Mouse (Mus musculus) kidney, adult 11 months (tissue): ENCODE measurements around the gene Exosc7.

Experiments used
- DNase-seq: peaks from one replicate; pipeline ENCODE4 v3.0.0; 2022

Gene Exosc7

DNA sequence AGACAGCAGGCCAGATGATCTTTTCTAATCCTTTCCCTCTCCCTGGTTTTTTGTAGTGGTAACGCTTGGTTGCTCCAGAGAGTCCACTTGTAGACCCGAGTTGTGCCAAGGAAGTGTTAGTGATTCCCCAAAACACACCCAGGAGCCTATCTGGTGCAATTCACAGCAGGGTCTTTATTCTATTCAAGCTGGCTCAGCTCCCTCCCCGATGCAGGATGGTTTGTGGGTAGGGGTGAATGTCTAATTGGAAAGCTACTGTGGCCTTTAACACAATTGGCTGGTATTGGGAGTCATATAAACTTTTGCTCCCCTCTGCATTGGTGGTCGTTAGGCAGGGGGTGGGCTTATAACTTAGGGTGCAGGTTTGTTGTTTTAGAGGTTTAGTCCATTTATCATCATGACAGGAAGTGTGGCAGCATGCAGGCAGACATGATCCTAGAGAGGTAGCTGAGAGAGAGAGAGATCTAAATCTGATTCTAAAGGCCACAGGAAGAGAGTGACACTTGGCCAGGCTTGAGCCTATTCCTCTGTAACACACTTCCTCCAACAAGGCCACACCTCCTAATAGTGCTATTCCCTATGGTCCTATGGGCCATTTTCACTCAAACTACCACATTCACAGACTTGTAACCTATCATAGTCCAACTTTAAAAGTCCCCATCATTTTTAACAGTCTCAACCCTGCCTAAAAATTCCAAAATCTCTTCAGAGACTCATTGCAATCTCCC lies 27.0 kb downstream of the Exosc7 start:
- DNase-seq, result no peak

DNA sequence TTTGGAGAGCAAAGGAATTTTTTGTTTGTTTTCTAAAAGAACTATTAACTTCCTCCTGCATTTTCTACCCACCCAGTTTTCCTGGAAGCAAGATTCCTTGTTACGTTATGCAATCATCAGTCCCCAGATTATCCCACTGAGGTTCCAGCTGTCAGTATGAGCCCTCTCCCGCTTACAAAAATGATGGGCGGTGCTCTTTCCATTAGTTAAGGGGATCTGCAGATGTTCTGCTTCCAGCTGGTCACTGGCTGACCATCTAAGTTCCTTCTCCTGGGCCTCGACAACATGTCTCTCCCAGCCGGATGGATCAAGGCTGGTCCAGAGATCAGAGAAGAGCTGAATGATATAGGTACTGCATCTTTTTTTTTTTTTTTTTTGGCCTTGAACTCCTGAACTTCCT lies 35.4 kb downstream of the Exosc7 start:
- DNase-seq, result no peak

DNA sequence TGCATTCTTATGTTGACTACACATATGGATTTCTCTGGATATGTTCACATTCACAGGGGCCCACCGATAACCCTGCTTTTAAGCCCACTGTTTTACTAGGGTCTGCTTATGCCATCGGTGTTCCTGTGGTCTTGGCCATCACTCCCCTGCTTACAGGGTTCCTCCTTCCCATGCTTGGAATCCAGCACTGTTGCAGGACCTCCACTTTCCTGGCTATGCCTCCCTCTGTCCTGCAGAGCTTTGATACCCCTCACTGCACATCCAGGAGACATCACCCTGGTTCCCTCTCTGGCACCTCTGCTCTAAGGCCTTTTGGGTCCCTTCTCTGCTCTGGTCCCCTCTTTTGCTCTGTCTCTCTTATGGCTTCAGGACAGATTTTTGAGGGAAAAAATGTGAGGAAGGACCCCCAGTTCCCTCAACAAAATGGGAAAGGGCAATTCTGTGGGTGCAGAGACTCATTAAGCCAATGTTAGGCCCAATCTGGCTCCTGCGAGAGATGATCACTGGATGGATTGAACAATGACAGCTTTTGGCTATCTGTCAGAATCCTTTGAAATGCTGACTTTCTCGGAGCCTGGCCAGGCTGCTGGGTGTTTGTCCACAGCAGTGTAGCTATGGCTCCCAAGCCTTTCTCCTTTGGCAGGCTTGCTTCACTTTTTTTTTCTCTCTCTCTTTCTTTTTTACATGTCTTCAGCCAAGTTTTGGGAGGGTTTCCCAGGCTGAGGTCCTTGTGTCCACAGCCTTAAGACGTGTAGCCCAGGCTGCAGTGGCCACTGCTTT lies 37.4 kb downstream of the Exosc7 start, which contains the start of gene Clec3b:
TSS of gene Clec3b (plus strand) at position 706 of the 780 bp plus-strand sequence.
- peak; percentile 31 for DNase-seq

DNA sequence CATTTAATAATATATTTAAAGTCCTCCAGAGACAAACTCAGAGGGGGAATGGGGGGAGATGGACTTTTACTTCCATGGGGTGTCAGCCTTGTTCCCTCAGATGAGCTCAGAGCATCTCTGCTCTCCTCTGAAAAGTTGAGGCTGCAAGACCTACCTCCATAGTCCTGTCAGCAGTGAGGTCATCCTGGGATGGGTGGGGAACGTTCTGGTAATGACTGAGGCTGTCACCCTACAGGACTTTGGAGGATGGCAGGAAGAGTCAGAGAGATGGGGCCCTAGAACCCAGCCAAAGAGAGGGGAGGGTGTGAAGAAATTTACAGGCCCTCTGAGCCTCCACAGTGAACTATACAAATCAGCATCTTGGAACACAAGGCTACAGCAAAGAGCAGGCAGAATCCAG lies 38.5 kb downstream of the Exosc7 start:
- DNase-seq, result no peak

DNA sequence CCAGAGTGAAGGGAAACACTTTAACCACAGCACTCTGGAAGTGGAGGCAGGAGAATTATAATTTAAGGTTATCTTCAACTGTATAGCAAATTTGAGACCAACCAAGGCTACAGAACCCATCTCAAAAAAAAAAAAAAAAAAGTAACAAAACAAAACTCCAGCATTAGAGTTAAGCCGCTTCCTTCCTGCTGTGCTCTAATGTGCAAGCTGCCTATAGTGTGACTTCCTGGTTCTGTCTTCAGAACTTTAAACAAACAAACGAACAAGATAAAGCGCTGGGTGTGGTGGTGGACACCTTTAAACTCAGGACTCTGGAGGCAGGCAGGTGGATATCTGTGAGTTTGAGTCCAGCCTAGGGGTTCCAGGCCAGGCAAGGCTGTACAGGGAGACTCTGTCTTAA lies 39.0 kb downstream of the Exosc7 start:
- DNase-seq, result no peak

DNA sequence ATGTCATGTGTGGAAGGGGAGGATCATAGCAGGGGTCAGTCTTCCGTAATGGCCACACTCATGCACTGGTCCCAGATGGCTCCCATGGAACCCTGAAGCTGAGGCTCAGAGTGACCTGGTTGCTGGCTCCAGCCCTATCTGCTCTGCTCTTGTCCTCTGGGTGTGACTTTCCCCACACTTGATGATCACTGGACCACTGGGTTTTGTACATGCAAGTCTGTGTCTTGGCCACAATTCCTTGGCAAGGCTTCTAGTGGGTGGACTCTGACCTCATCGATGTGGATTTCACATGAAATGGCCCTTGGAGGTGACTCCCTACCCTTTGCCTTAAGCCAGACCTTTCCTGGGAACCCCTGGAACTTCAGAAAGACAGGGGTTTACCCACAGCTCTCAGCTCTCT lies 40.1 kb downstream of the Exosc7 start:
- no peak for DNase-seq

DNA sequence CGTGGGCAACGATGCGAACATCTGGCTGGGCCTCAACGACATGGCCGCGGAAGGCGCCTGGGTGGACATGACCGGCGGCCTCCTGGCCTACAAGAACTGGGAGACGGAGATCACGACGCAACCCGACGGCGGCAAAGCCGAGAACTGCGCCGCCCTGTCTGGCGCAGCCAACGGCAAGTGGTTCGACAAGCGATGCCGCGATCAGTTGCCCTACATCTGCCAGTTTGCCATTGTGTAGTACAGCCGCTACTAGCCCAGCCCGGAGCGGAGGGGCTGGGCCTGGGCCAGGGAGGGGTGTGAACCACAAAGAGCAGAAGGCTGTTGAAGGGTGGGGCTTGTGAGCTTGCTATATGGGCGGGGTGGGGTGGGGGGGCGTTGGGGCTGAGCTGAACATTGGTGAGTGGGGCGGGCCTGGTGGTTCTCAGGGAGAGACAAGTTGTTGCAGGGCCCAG lies 43.9 kb downstream of the Exosc7 start:
- DNase-seq, result peak; percentile 45

DNA sequence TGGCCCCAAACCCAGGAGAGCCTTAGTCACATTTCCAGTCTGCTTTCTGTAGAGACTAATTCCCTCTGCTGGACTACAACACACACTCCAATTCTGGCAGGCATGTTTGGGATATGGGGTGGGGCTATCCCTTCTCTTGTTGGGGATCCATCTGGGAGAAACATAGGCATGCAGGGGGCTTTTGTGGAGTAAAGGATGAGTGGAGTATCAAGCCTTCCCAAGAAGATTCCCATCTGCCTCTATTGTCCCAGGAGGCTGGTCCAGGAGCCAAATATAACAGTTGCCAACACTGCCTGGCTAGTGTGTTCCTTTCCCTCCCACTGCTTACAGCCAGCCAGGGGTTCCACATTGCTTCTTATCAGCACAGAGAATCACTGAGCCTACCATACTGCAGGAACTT lies 44.7 kb downstream of the Exosc7 start:
- DNase-seq, result no peak

DNA sequence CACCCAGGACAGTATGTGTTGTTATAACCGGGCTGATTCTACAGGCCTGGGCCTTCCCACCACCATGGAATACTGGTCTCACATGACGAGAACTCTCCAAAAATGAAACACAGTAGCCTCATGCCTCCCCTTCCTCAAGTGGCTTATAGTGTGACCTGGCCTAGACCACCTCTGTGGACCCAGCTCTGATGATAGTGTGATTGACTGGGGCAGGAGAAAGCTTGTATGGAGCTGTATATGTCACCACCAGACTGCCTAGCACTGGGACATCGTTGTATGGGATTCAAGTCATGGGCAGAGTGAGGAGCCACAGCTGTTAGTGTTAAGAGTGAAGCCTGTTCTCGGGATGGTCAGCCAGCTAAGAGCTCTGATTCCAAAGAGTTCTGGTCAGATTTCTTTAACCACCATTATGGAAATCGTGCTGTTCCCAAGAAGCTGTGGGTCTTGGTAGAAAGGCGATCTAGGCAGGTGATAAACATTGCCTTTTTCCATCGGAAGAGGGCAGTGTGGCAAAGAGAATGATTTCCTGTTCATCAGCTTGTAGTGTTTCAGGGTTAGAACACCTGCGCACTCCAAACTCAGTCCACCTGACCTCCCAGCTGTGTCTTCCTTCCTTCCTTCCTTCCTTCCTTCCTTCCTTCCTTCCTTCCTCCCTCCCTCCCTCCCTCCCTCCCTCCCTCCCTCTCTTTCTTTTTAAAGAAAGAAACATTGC lies 45.3 kb downstream of the Exosc7 start:
- no peak for DNase-seq

DNA sequence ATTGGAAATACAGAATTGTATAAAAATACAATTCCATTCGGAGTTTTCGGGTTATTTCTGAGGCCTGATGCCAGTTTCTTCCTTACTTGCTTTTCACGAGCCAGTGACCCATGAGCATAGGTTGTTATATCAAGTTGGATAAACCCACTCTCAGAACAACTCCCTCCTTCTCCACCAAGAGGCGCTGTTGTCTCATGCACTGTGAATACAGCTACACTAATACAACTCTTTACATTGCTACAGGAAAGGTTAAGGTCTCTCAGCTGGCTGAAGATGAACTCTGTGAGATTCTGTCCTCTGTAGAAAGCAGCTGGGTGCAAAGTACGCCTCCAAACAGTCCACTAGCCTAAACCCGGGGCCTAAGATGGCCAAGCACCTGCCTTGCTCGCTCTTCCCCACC lies 46.3 kb downstream of the Exosc7 start:
- peak; percentile 56 for DNase-seq

DNA sequence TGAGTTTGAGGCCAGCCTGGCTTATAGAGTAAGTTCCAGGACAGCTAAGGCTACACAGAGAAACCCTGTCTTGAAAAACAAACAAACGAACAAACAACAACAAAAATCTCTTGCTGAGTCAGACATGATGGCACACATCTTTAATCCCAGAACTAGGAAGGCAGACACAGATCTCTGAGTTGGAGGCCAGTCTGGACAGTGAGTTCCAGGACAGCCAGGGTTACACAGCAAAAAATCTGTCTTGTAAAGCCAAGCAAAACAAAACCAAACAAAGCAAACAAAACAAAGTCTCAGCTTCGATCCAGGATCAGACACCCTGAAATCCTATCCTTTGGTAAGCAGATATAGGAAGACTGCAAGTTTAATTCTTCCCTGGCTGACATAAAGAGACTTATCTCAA lies 48.8 kb downstream of the Exosc7 start:
- DNase-seq, result no peak

DNA sequence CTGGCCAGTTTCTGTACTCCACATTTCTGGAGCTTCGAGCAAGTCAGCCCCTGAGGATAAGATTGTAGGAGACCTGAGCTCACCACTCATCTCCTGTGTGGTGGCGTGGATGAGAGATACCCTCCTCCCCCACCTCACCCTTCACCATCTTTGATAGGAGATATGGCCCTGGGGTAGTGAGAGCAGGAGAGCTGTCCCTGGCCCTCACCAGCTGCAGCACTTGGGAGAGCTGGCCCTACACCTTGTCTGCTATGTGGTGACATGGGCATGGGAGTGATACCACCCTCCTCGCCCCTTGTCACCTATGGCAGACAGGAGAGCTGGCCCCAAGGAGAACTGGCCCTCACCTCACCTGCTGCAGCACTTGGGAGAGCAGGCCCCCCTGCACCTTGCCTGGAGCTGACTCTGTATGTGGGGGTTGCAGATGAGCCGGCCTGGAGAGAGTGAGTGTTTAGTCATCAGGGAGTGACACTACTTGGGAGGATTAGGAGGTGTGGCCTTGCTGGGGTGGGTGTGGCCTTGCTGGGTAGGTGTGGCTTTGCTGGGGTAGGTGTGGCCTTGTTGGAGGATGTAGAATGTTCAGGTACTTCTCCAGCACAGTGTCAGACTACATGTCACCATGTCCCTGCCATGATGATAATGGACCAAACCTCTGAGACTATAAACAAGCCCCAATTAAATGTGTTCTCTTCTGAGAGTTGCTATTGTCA lies 50.1 kb downstream of the Exosc7 start:
- no peak for DNase-seq

DNA sequence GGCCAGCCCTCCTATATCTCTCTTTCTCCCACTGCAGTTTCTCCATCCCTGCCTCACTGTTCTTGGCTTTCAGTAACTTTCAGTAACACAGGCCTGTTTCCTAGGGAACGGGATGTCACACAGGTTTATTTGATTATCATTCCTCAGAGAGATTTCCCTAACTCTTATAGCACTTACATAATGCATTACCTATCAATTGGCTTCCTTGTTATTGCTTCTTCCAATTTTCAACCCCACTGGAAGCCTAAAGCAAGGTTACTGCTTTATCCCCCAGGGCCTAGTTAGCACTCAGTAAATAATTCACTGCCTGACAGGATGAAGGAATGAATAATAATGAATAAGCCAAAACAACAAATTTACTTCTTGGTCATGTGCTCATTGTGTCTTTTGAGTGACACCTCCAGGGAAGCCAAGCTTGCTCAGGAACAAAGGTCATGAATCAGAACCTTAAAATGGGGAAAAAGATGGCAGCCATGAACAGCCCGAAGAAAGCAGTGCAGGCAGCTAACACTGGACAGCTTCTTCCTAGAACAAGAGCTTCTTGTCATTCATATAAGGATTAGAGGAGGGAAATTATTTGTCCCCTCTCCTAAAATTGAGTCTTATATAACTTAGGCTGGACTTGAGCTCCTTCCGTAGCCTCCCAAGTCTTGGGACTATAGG lies 52.9 kb downstream of the Exosc7 start:
- DNase-seq, result peak; percentile 50

DNA sequence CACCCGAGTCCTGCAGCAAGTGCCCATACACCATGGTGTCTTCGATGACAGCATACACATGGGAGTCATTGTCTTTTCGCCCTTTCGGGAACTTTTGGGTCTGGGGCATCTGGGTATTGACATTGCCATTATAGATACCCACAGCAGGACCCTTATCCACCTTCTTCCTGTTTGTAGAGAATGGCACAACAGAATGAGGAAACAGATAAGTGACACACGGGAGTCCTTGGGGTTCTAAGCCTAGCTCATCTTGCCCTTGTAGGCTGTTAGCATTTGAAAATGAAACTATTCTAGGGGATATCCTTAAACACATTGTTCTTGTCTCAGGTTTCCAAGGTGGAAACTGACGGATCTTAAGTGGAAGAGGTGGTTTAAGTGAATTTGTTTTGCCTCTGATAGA lies 60.7 kb downstream of the Exosc7 start:
- no peak for DNase-seq

DNA sequence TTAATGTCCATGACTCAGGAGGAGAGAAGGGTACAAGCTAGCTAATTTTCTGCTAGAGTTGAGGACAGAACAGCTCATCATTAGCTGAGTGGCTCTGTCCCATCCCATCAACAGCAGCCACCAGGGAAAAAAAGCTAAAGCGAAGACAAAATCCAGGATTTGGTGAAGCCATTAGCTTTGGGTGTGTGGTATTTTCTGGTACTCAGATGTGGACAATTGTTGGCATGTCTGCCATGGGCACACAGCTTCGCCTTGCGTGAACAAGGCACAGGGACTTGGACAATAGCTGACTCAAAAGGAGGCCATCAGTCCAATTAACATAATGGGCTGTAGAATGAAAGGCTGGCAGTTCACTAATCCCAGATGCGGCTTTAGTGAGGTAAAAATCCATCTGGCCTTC lies 61.3 kb downstream of the Exosc7 start:
- no peak for DNase-seq

DNA sequence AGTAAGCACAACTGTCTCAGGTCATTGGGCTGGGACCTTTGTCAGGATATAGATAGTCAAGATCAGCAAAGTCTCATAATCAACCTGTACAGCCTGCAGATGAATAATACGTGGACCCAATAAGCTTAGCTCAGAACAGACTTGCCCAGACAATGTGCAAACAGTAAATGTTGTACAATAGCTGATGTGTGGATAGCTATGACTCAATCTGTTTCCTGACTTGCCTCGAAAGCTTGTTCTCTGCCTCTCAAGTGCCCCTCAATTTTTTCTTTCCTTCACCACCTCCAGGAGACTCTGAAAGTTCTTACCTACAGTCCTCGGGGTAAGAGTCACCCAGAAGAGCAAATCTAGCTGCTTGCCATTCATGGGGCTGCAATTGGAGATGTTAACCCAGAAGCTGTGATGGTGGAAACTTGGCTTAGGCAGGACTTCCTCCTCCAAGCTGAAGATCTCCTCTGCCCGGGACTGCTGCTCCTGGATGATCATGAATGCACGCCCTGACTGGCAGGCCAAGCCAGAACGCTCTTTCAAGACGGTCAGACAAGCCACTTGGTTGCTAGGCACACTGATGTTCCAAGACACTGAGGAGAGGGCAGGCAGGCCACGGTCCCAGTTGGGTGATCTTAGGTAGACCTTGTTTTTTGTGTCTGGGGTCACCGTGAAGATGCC lies 64.5 kb downstream of the Exosc7 start:
- no peak for DNase-seq

DNA sequence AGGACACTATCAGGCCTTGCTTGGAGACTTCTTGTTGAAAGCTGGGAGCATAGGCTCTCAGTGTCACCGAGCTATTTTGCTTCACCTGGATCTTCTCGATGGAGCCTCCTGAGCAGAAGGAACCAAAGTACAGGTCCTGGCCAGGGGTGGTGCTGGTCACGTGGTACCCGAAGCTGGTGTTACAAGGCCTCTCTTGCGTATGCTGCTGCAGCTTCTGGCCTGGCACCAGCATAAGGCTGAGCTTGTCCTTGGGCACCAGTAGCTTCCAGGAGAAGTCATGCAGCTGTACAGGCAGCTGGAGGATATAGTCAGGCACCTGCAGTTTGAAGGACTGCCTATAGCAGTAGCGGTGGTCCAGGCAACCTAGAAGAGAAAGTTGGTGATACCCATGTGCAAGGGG lies 67.0 kb downstream of the Exosc7 start:
- peak; percentile 66 for DNase-seq

DNA sequence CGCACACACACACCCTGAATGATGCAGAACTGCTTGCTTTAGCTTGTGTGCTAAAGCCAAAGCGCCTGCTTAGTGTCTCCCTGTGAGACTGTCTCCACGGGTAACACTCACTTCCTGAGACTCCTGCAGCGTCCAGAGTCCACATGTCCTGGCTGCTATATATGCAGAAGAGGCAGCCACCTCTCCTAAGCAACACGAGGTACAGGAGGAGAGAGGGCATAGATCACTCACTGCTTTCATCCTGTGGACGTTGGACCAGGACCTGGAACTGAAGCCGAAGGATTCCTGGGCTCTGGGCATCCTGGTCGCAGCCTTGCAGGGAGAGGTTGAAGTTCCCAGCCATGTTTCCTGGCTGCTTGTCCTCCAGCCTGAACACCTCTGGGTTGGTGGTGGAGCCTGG lies 70.2 kb downstream of the Exosc7 start:
- peak; percentile 87 for DNase-seq

DNA sequence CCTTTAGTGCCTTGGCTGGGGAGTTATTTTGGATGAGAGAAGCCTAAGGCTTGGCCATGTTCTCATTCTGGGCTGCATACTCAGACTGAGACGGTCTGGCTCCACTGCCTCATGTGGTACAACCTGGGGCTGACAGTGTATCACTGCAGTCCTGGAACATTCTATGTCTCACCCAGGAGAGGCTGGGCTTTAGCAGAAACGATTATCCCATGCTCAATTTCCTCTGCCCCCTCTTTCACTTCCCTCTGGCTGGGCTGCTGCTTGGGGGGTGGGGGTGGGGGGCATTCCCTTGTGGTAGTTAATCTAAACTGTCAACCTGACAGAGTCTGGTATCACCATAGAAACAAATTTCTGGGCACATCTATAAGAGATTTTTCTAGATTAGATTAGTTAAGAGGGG lies 72.5 kb downstream of the Exosc7 start:
- no peak for DNase-seq
